In the genomic region with DNA sequence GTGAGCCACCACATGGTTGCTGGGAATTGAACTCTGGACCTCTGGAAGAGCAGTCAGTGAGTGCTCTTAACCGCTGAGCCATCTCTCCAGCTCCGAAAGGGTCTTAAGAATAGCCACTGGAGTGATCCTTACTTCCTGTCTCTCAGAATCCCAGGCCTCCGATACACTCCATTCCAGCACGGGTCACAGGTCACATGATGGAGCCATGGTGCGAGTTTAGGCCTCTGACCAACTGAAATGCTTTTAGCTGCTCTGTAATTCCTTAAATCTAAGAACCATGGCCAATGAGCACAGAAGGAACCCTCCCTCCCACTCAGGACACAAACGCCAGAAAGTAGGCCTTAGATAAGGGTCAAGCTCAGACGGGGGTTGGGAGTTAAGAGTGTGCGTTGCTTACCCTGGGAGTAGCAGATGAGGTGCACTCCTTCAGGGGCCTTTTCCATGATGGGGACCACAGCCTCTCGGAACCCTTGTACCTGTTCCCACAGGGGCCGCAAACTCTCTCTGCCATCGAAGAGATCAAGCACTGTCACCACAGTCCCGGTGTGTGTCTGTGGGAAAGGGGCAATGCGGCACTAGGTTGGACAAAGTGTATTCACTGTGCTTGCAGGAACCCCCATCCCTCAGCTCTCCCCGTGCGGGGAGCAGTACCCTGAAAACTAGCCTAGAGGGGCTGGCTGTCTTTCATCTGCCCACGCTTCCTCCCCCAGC, we compare ENCODE assay signal across 8 mouse cellular contexts. TPM values are rescaled to one million over a fixed set of nuclear protein-coding genes. Genes with fewer than 3 reads are reported as not detected.
DNase-seq lines count a peak whose midpoint lies in the region; ATAC-seq and TF ChIP-seq lines count a peak whose summit lies in the region.

No protein-coding gene starts in this region.

- 50% methylated on average over 16 of the region's 16 CpGs for WGBS in heart, embryonic 14.5 days
- WGBS in bone marrow, adult 2 months = 63% methylated on average over 16 of the region's 16 CpGs
- 52% methylated on average over 16 of the region's 16 CpGs for WGBS in hindbrain, embryonic 11.5 days
- 76% methylated on average over 16 of the region's 16 CpGs for WGBS in macrophage (ENCODE audit: missing documents)

- no peak for TF ChIP-seq CTCF in bone marrow, adult 2 months (IDR thresholded peaks at IDR 0.05; ENCODE audit: control insufficient read depth, insufficient read depth, low read length)

- H3K9ac ChIP-seq in heart, embryonic 14.5 days (ENCODE audit: low read length) = peak overlapping the region; percentile 78
- H3K9ac ChIP-seq in hindbrain, embryonic 11.5 days (ENCODE audit: low read depth, low read length) = peak overlapping the region; percentile 64

- peak overlapping the region in 1 of 2 experiments; percentile 96; a peak in 2 of 4 replicates for H3K27ac ChIP-seq in heart, embryonic 14.5 days (replicated peaks in 1 of 2; ENCODE audit: control insufficient read depth in 1 of 2, insufficient read depth in 1 of 2, low read depth in 2 of 2, low read length in 2 of 2)
- peak overlapping the region; percentile 55; the same call in 1 of the 2 replicates for H3K27ac ChIP-seq in bone marrow, adult 2 months (ENCODE audit: control insufficient read depth, insufficient read depth, low read depth, low read length, poor library complexity)
- peak overlapping the region; percentile 8 for H3K27ac ChIP-seq in hindbrain, embryonic 11.5 days (ENCODE audit: low read depth, low read length)
- H3K27ac ChIP-seq in macrophage = no peak overlapping the region

- peak overlapping the region; percentile 66 to 85 for H3K4me3 ChIP-seq in heart, embryonic 14.5 days (ENCODE audit: control insufficient read depth in 1 of 2, insufficient read depth in 1 of 2, low read depth in 1 of 2, low read length in 2 of 2)
- H3K4me3 ChIP-seq in bone marrow, adult 2 months (replicated peaks; ENCODE audit: control insufficient read depth, low read depth, low read length) = peak overlapping the region; percentile 63
- H3K4me3 ChIP-seq in hindbrain, embryonic 11.5 days (ENCODE audit: low read depth, low read length) = peak overlapping the region; percentile 67
- H3K4me3 ChIP-seq in macrophage (ENCODE audit: inconsistent target) = peak overlapping the region; percentile 80

- no peak for DNase-seq in heart, adult 18-20 months
- DNase-seq in hindbrain, embryonic 11.5 days (ENCODE audit: low spot score) = no peak
- no peak for DNase-seq in right cerebral cortex, adult 2 months (ENCODE audit: low spot score in 2 of 2)
- DNase-seq in adrenal gland, adult 2 months = no peak
- DNase-seq in adrenal gland, adult (ENCODE audit: inconsistent age in 2 of 2, low spot score in 1 of 2) = no peak

- no peaks in the 10 kb centered on the region for H3K9me3 ChIP-seq in heart, embryonic 14.5 days (ENCODE audit: control insufficient read depth, low read length)
- H3K9me3 ChIP-seq in hindbrain, embryonic 11.5 days (ENCODE audit: control insufficient read depth, low read length) = no peaks in the 10 kb centered on the region

- peaks cover 19 to 30% of the 10 kb centered on the region in 2 experiments for H3K4me1 ChIP-seq in heart, embryonic 14.5 days (ENCODE audit: control insufficient read depth in 2 of 2, insufficient read depth in 2 of 2, low read length in 2 of 2)
- no peaks in the 10 kb centered on the region; the same call in 1 of the 2 replicates for H3K4me1 ChIP-seq in bone marrow, adult 2 months (ENCODE audit: control insufficient read depth, insufficient read depth, low read length)
- H3K4me1 ChIP-seq in hindbrain, embryonic 11.5 days (replicated peaks; ENCODE audit: control insufficient read depth, insufficient read depth, low read length) = peaks cover 26% of the 10 kb centered on the region

- peaks cover 40% of the 10 kb centered on the region for H3K36me3 ChIP-seq in heart, embryonic 14.5 days (ENCODE audit: control insufficient read depth, insufficient read depth, low read length)
- H3K36me3 ChIP-seq in hindbrain, embryonic 11.5 days (ENCODE audit: control insufficient read depth, insufficient read depth, low read length) = no peaks in the 10 kb centered on the region
- peaks cover 32% of the 10 kb centered on the region for H3K36me3 ChIP-seq in macrophage (ENCODE audit: inconsistent target)

- ATAC-seq in heart, embryonic 14.5 days (ENCODE audit: insufficient number of reproducible peaks, insufficient read depth, low FRiP score, low read depth) = no peak
- ATAC-seq in hindbrain, embryonic 11.5 days (ENCODE audit: low FRiP score) = no peak

- H3K27me3 ChIP-seq in heart, embryonic 14.5 days (ENCODE audit: control insufficient read depth, insufficient read depth, low read length) = peaks cover 21% of the 10 kb centered on the region
- peaks cover 21% of the 10 kb centered on the region for H3K27me3 ChIP-seq in hindbrain, embryonic 11.5 days (ENCODE audit: control insufficient read depth, insufficient read depth, low read length)

- H3K4me2 ChIP-seq in heart, embryonic 14.5 days (ENCODE audit: low read length) = peak overlapping the region; percentile 97
- H3K4me2 ChIP-seq in hindbrain, embryonic 11.5 days (replicated peaks; ENCODE audit: low read depth, low read length) = peak overlapping the region; percentile 60

- TF ChIP-seq POLR2A in bone marrow, adult 2 months (IDR thresholded peaks at IDR 0.05; ENCODE audit: borderline replicate concordance, control insufficient read depth, low read depth, low read length) = no peak

- peaks cover 17% of the 10 kb centered on the region; the same call in 1 of the 2 replicates for H3K79me2 ChIP-seq in macrophage (ENCODE audit: inconsistent target)

RNA-seq across cellular contexts. Expression of a gene that starts 2.1 kb away (rescaled TPM):
- polyA plus RNA-seq in heart, embryonic 14.5 days (2014; fragmentation: Nextera tagmentation; extraction: Ambion mirVana) = 30.4 and 33.3 TPM in 2 replicates
- 10 to 100 TPM; 55.5 to 55.8 TPM for total RNA-seq in heart, adult 18-20 months (2021)
- polyA plus RNA-seq in bone marrow, adult 2 months (2011; ENCODE audit: insufficient read depth, insufficient read length, low replicate concordance, missing spikeins) = 12.6 and 16.6 TPM in 2 replicates
- 23.6 and 26.0 TPM in 2 replicates for polyA plus RNA-seq in hindbrain, embryonic 11.5 days (2014; fragmentation: Nextera tagmentation; extraction: Ambion mirVana)
- total RNA-seq in macrophage (2018; cell fraction: chromatin; rRNA removed) = 10 to 100 TPM; 12.1 to 40.8 (median 28.4) TPM
- total RNA-seq in macrophage (2018; cell fraction: cytosol; rRNA removed) = 10 to 100 TPM; 52.1 to 89.0 (median 72.4) TPM
- total RNA-seq in macrophage (2018; cell fraction: nucleus; rRNA removed) = 100 to 1,000 TPM in 1 of 26 experiments, 10 to 100 TPM in 25; 19.9 to 100 (median 65.0) TPM
- 71.0 to 95.1 TPM (median 79.6 TPM) in 3 replicates for polyA plus RNA-seq in macrophage (2018)
- 10 to 100 TPM; 58.3 to 70.7 TPM for total RNA-seq in adrenal gland, adult 2 months (2021)
- polyA plus RNA-seq in adrenal gland, adult 2 months (2012; rRNA removed) = 58.5 and 102 TPM in 2 replicates

RNA-seq across cellular contexts. Expression of a gene that starts 3.1 kb away (rescaled TPM):
- polyA plus RNA-seq in heart, embryonic 14.5 days (2014; fragmentation: Nextera tagmentation; extraction: Ambion mirVana) = 0.27 and 0.39 TPM in 2 replicates
- 1 to 10 TPM in 1 of 2 experiments, under 1 TPM in 1; 0.93 to 1.5 TPM for total RNA-seq in heart, adult 18-20 months (2021)
- 2.9 and 4.5 TPM in 2 replicates for polyA plus RNA-seq in bone marrow, adult 2 months (2011; ENCODE audit: insufficient read depth, insufficient read length, low replicate concordance, missing spikeins)
- 1.0 and 2.0 TPM in 2 replicates for polyA plus RNA-seq in hindbrain, embryonic 11.5 days (2014; fragmentation: Nextera tagmentation; extraction: Ambion mirVana)
- total RNA-seq in macrophage (2018; cell fraction: chromatin; rRNA removed) = 1 to 10 TPM in 1 of 26 experiments, under 1 TPM in 5, not detected in 20; 0.33 to 1.1 (median 0.68) TPM
- total RNA-seq in macrophage (2018; cell fraction: cytosol; rRNA removed) = under 1 TPM in 15 of 26 experiments, not detected in 11; 0.07 to 0.22 (median 0.10) TPM
- total RNA-seq in macrophage (2018; cell fraction: nucleus; rRNA removed) = 1 to 10 TPM in 4 of 26 experiments, under 1 TPM in 17, not detected in 5; 0.26 to 1.3 (median 0.58) TPM
- polyA plus RNA-seq in macrophage (2018) = 0.16 to 0.25 TPM in 2 of 3 replicates, not detected in the other
- total RNA-seq in adrenal gland, adult 2 months (2021) = 10 to 100 TPM in 1 of 2 experiments, 1 to 10 TPM in 1; 9.1 to 12.8 TPM
- polyA plus RNA-seq in adrenal gland, adult 2 months (2012; rRNA removed) = 22.1 and 32.8 TPM in 2 replicates

RNA-seq across cellular contexts. Expression of a gene that starts 10.4 kb away (rescaled TPM):
- 0.46 and 0.55 TPM in 2 replicates for polyA plus RNA-seq in heart, embryonic 14.5 days (2014; fragmentation: Nextera tagmentation; extraction: Ambion mirVana)
- 1 to 10 TPM in 1 of 2 experiments, under 1 TPM in 1; 0.85 to 1.1 TPM for total RNA-seq in heart, adult 18-20 months (2021)
- polyA plus RNA-seq in bone marrow, adult 2 months (2011; ENCODE audit: insufficient read depth, insufficient read length, low replicate concordance, missing spikeins) = 4.2 and 7.2 TPM in 2 replicates
- polyA plus RNA-seq in hindbrain, embryonic 11.5 days (2014; fragmentation: Nextera tagmentation; extraction: Ambion mirVana) = 4.4 and 4.7 TPM in 2 replicates
- total RNA-seq in macrophage (2018; cell fraction: chromatin; rRNA removed) = 10 to 100 TPM in 3 of 26 experiments, 1 to 10 TPM in 23; 1.1 to 13.9 (median 5.6) TPM
- total RNA-seq in macrophage (2018; cell fraction: cytosol; rRNA removed) = under 1 TPM in 23 of 26 experiments, not detected in 3; 0.10 to 0.40 (median 0.20) TPM
- 1 to 10 TPM in 23 of 26 experiments, under 1 TPM in 3; 0.72 to 6.3 (median 3.2) TPM for total RNA-seq in macrophage (2018; cell fraction: nucleus; rRNA removed)
- 0.14 to 0.69 TPM (median 0.28 TPM) in 3 replicates for polyA plus RNA-seq in macrophage (2018)
- total RNA-seq in adrenal gland, adult 2 months (2021) = 1 to 10 TPM; 2.4 to 3.0 TPM
- polyA plus RNA-seq in adrenal gland, adult 2 months (2012; rRNA removed) = 2.4 and 4.2 TPM in 2 replicates

RNA-seq across cellular contexts. Expression of a gene that starts 18.3 kb away (rescaled TPM):
- 7.3 and 8.9 TPM in 2 replicates for polyA plus RNA-seq in heart, embryonic 14.5 days (2014; fragmentation: Nextera tagmentation; extraction: Ambion mirVana)
- total RNA-seq in heart, adult 18-20 months (2021) = 1 to 10 TPM; 5.8 to 6.5 TPM
- 4.6 and 13.6 TPM in 2 replicates for polyA plus RNA-seq in bone marrow, adult 2 months (2011; ENCODE audit: insufficient read depth, insufficient read length, low replicate concordance, missing spikeins)
- 16.4 and 17.2 TPM in 2 replicates for polyA plus RNA-seq in hindbrain, embryonic 11.5 days (2014; fragmentation: Nextera tagmentation; extraction: Ambion mirVana)
- total RNA-seq in macrophage (2018; cell fraction: chromatin; rRNA removed) = 10 to 100 TPM in 4 of 26 experiments, 1 to 10 TPM in 22; 1.9 to 12.5 (median 7.0) TPM
- 10 to 100 TPM in 24 of 26 experiments, 1 to 10 TPM in 2; 7.7 to 22.0 (median 13.1) TPM for total RNA-seq in macrophage (2018; cell fraction: cytosol; rRNA removed)
- 10 to 100 TPM in 7 of 26 experiments, 1 to 10 TPM in 19; 2.2 to 13.1 (median 7.9) TPM for total RNA-seq in macrophage (2018; cell fraction: nucleus; rRNA removed)
- polyA plus RNA-seq in macrophage (2018) = 12.5 to 24.4 TPM (median 15.0 TPM) in 3 replicates
- total RNA-seq in adrenal gland, adult 2 months (2021) = 10 to 100 TPM; 12.7 to 17.2 TPM
- polyA plus RNA-seq in adrenal gland, adult 2 months (2012; rRNA removed) = 7.1 and 7.6 TPM in 2 replicates

RNA-seq across cellular contexts. Expression of a gene that starts 20.7 kb away (rescaled TPM):
- polyA plus RNA-seq in heart, embryonic 14.5 days (2014; fragmentation: Nextera tagmentation; extraction: Ambion mirVana) = 28.7 and 34.3 TPM in 2 replicates
- total RNA-seq in heart, adult 18-20 months (2021) = 10 to 100 TPM; 15.5 to 17.2 TPM
- 22.4 and 40.2 TPM in 2 replicates for polyA plus RNA-seq in bone marrow, adult 2 months (2011; ENCODE audit: insufficient read depth, insufficient read length, low replicate concordance, missing spikeins)
- polyA plus RNA-seq in hindbrain, embryonic 11.5 days (2014; fragmentation: Nextera tagmentation; extraction: Ambion mirVana) = 61.9 and 67.5 TPM in 2 replicates
- total RNA-seq in macrophage (2018; cell fraction: chromatin; rRNA removed) = 10 to 100 TPM; 18.3 to 80.5 (median 48.3) TPM
- total RNA-seq in macrophage (2018; cell fraction: cytosol; rRNA removed) = 10 to 100 TPM; 37.7 to 82.4 (median 57.2) TPM
- 10 to 100 TPM; 22.0 to 90.0 (median 57.6) TPM for total RNA-seq in macrophage (2018; cell fraction: nucleus; rRNA removed)
- 31.4 to 62.2 TPM (median 57.9 TPM) in 3 replicates for polyA plus RNA-seq in macrophage (2018)
- total RNA-seq in adrenal gland, adult 2 months (2021) = 10 to 100 TPM; 44.1 to 53.2 TPM
- polyA plus RNA-seq in adrenal gland, adult 2 months (2012; rRNA removed) = 114 and 118 TPM in 2 replicates
